Mouse (Mus musculus): Measurements from ENCODE around the gene Ufd1. TPM values are rescaled to one million over a fixed set of nuclear protein-coding genes. Genes with fewer than 3 reads are reported as not detected.

The Ufd1 gene
- polyA plus RNA-seq, 1 experiment from 2014 or later, result 130 TPM

DNA sequence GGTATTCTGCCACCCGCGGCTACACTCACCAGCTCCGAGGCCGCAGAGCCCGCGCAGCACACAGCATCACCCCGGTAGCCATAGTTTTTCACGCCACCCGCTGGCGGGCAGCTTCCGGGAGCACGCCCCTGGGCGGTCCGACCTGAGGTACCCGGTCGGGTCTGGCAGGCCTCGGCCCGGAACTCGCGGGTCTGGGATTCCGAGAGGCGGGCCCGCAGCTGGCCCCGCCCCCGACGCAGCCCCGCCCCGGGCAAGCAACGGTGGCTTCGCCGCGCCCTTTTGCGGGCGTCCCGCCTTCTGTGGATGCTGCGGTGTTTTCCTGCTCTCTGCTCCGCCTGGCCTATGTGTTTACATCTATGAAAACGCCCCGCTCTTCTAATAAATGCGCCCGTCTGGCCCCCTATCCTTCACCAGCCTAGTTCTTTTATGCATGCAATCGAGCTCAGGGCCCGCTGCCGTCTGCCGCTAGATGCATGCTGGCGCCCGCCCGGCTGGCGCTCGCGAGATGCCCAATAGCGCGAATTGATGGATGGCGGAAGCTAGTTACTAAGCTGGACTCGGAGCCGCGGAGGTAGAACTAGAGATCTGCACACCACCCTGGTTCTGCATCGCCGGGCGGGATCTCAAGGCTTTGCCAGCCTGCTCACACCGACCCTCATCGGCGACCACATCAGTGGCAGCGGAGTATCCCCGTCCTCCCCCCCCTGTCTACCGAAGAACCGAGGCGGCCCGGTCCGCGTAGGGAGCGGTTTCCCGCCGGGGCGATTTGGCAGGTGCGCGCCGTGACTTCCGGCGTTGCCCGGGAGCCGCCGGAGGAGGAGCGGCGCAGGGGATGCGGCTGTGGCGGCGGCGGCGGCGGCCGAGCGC is 65.1 kb downstream of the Ufd1 start, which contains the start of the genes Mrpl40 and Hira:
Mrpl40 (minus strand) TSS at position 421 of the 867 bp plus-strand sequence.
Hira (plus strand) TSS at position 596 of the 867 bp plus-strand sequence.
- Histone ChIP-seq H3K9me3 (ENCODE audit: control insufficient read depth, low read length) (no peaks in the 10 kb centered on the region), H3K27me3 (replicated peaks; ENCODE audit: control insufficient read depth, insufficient read depth, low read length) (no peaks in the 10 kb centered on the region), H3K36me3 (ENCODE audit: control insufficient read depth, insufficient read depth) (peaks cover 12% of the 10 kb centered on the region), H3K4me1 (replicated peaks; ENCODE audit: control insufficient read depth, insufficient read depth, low read length) (peaks cover 28% of the 10 kb centered on the region), H3K4me2 (ENCODE audit: low read length) (peak within 1 kb of the TSS; percentile 66), H3K9ac (replicated peaks; ENCODE audit: low read depth, low read length) (peak within 1 kb of the TSS; percentile 90), H3K4me3 (replicated peaks; ENCODE audit: low read length) (peak within 1 kb of the TSS; percentile 70), H3K27ac (ENCODE audit: low read length) (peak within 1 kb of the TSS; percentile 97)
- under 1% methylated on average over 67 of the region's 93 CpGs for WGBS
- ATAC-seq, result peak; percentile 92

- under 1% methylated on average over 42 of the region's 43 CpGs for WGBS
Measured at GRCm38 (mm10) chr16:18877386-18878090, 66.0 kb downstream of the Ufd1 start.

GRCm38 (mm10) chr16:18878091-18878720 is 66.6 kb downstream of the Ufd1 start:
- Histone ChIP-seq H3K36me3 (ENCODE audit: control insufficient read depth, insufficient read depth) (peaks cover 3% of the 10 kb centered on the region; the same call in 1 of the 2 replicates), H3K4me3 (replicated peaks; ENCODE audit: low read length) (peak overlapping the region; percentile 70), H3K9ac (replicated peaks; ENCODE audit: low read depth, low read length) (peak overlapping the region; percentile 90), H3K27me3 (replicated peaks; ENCODE audit: control insufficient read depth, insufficient read depth, low read length) (no peaks in the 10 kb centered on the region), H3K4me1 (replicated peaks; ENCODE audit: control insufficient read depth, insufficient read depth, low read length) (peaks cover 28% of the 10 kb centered on the region), H3K9me3 (ENCODE audit: control insufficient read depth, low read length) (no peaks in the 10 kb centered on the region), H3K27ac (ENCODE audit: low read length) (peak overlapping the region; percentile 97), H3K4me2 (ENCODE audit: low read length) (peak overlapping the region; percentile 66)
- no peak for ATAC-seq
- WGBS, result 21% methylated on average over 20 of the region's 20 CpGs

More at GRCm38 (mm10) chr16:18877386-18878090, 66.0 kb downstream of the Ufd1 start:
- peak overlapping the region; percentile 70 for H3K4me3 ChIP-seq (replicated peaks; ENCODE audit: low read length)
- H3K4me1 ChIP-seq (replicated peaks; ENCODE audit: control insufficient read depth, insufficient read depth, low read length), result peaks cover 28% of the 10 kb centered on the region
- H3K9me3 ChIP-seq (ENCODE audit: control insufficient read depth, low read length), result no peaks in the 10 kb centered on the region
- peak overlapping the region; percentile 66 for H3K4me2 ChIP-seq (ENCODE audit: low read length)
- H3K36me3 ChIP-seq (ENCODE audit: control insufficient read depth, insufficient read depth), result peaks cover 8% of the 10 kb centered on the region; the same call in 1 of the 2 replicates
- H3K27ac ChIP-seq (ENCODE audit: low read length), result peak overlapping the region; percentile 97
- peak; percentile 24 for ATAC-seq
- H3K9ac ChIP-seq (replicated peaks; ENCODE audit: low read depth, low read length), result peak overlapping the region; percentile 90
- H3K27me3 ChIP-seq (replicated peaks; ENCODE audit: control insufficient read depth, insufficient read depth, low read length), result no peaks in the 10 kb centered on the region

GRCm38 (mm10) chr16:18884044-18884443 is 72.5 kb downstream of the Ufd1 start:
- H3K9me3 ChIP-seq (ENCODE audit: control insufficient read depth, low read length), result no peaks in the 10 kb centered on the region
- ATAC-seq, result no peak
- no peaks in the 10 kb centered on the region for H3K27me3 ChIP-seq (replicated peaks; ENCODE audit: control insufficient read depth, insufficient read depth, low read length)
- H3K36me3 ChIP-seq (ENCODE audit: control insufficient read depth, insufficient read depth), result no peaks in the 10 kb centered on the region
- peaks cover 17% of the 10 kb centered on the region for H3K4me1 ChIP-seq (replicated peaks; ENCODE audit: control insufficient read depth, insufficient read depth, low read length)
- H3K4me3 ChIP-seq (replicated peaks; ENCODE audit: low read length), result no peak overlapping the region
- no peak overlapping the region for H3K4me2 ChIP-seq (ENCODE audit: low read length)
- no peak overlapping the region for H3K9ac ChIP-seq (replicated peaks; ENCODE audit: low read depth, low read length)
- H3K27ac ChIP-seq (ENCODE audit: low read length), result no peak overlapping the region

Other genes starting within 250 kb of the Ufd1 start
- 0.28 and 0.56 TPM in 2 replicates for gene Tbx1, start 221.1 kb upstream of the Ufd1 start, polyA plus RNA-seq (2015; fragmentation: Nextera tagmentation; extraction: Ambion mirVana)
- gene Gp1bb, start 189.4 kb upstream of the Ufd1 start, polyA plus RNA-seq (2015; fragmentation: Nextera tagmentation; extraction: Ambion mirVana), result 8.0 and 9.5 TPM in 2 replicates
- 16.9 and 23.4 TPM in 2 replicates for gene Gm49601, start 185.4 kb upstream of the Ufd1 start, polyA plus RNA-seq (2015; fragmentation: Nextera tagmentation; extraction: Ambion mirVana)
- 216 and 228 TPM in 2 replicates for gene Sept5, start 181.8 kb upstream of the Ufd1 start, polyA plus RNA-seq (2015; fragmentation: Nextera tagmentation; extraction: Ambion mirVana)
- 90.7 and 106 TPM in 2 replicates for gene Cldn5, start 34.9 kb upstream of the Ufd1 start, polyA plus RNA-seq (2015; fragmentation: Nextera tagmentation; extraction: Ambion mirVana)
- 21.1 and 23.7 TPM in 2 replicates for gene Cdc45, start 208 bp downstream of the Ufd1 start, polyA plus RNA-seq (2015; fragmentation: Nextera tagmentation; extraction: Ambion mirVana)
- 27.8 and 32.5 TPM in 2 replicates for gene 2510002D24Rik, start 24.8 kb downstream of the Ufd1 start, polyA plus RNA-seq (2015; fragmentation: Nextera tagmentation; extraction: Ambion mirVana)
- gene Gm28539, start 24.8 kb downstream of the Ufd1 start, polyA plus RNA-seq (2015; fragmentation: Nextera tagmentation; extraction: Ambion mirVana), result not detected in 2 replicates
- 60.5 and 71.3 TPM in 2 replicates for gene Mrpl40, start 65.1 kb downstream of the Ufd1 start, polyA plus RNA-seq (2015; fragmentation: Nextera tagmentation; extraction: Ambion mirVana)
- 20.2 and 23.1 TPM in 2 replicates for gene Hira, start 65.3 kb downstream of the Ufd1 start, polyA plus RNA-seq (2015; fragmentation: Nextera tagmentation; extraction: Ambion mirVana)